ENCODE assay signal across 9 mouse cellular contexts in genomic region chr5:113209401-113209750, GRCm38 (mm10). TPM values are rescaled to one million over a fixed set of nuclear protein-coding genes. Genes with fewer than 3 reads are reported as not detected.
DNase-seq lines count a peak whose midpoint lies in the region; ATAC-seq and TF ChIP-seq lines count a peak whose summit lies in the region.
"Had no signal": no experiment of that assay in that cellular context is flagged by ENCODE, and none has a peak within 500 bp of the region (broad histone marks: within the 10 kb centered on the region; RNA-seq: fewer than 3 reads in every experiment).

No protein-coding gene starts in this region.

- H3K27ac ChIP-seq in heart, embryonic 12.5 days (ENCODE audit: poor library complexity, severe bottlenecking), result peak overlapping the region; percentile 69
- H3K27ac ChIP-seq in forebrain, embryonic 15.5 days (replicated peaks), result peak overlapping the region; percentile 72
- no peak overlapping the region for H3K27ac ChIP-seq in liver, embryonic 16.5 days (ENCODE audit: low read length)

- 0 out of 2 replicates have a peak, but pooled peaks have one; percentile 2 for ATAC-seq in heart, embryonic 12.5 days (ENCODE audit: insufficient number of reproducible peaks, low FRiP score)
- ATAC-seq in forebrain, embryonic 15.5 days (replicated peaks), result no peak
- ATAC-seq in liver, embryonic 16.5 days (ENCODE audit: low read depth), result peak; percentile 7; the same call in 1 of the 2 replicates

- no peaks in the 10 kb centered on the region for H3K9me3 ChIP-seq in heart, embryonic 12.5 days (replicated peaks)
- H3K9me3 ChIP-seq in E14TG2a.4 (ENCODE audit: low read length), result no peaks in the 10 kb centered on the region
- H3K9me3 ChIP-seq in forebrain, embryonic 15.5 days, result no peaks in the 10 kb centered on the region
- no peaks in the 10 kb centered on the region for H3K9me3 ChIP-seq in liver, embryonic 16.5 days (replicated peaks; ENCODE audit: control insufficient read depth, low read length)

- 53% methylated on average over 11 of the region's 11 CpGs for WGBS in heart, embryonic 12.5 days
- WGBS in forebrain, embryonic 15.5 days, result 57% methylated on average over 11 of the region's 11 CpGs
- 49% methylated on average over 11 of the region's 11 CpGs for WGBS in liver, embryonic 16.5 days (ENCODE audit: insufficient replicate concordance)

- no peak for DNase-seq in heart, adult 18-20 months
- no peak for DNase-seq in urinary bladder, adult 2 months (ENCODE audit: low spot score)
- DNase-seq in right cerebral cortex, adult 18-20 months, result no peak
- DNase-seq in thymus, postnatal 36 days, result no peak

- no peak overlapping the region for H3K4me3 ChIP-seq in heart, embryonic 12.5 days
- peak overlapping the region; percentile 72 for H3K4me3 ChIP-seq in E14TG2a.4 (replicated peaks; ENCODE audit: low read length)
- H3K4me3 ChIP-seq in forebrain, embryonic 15.5 days, result no peak overlapping the region
- no peak overlapping the region for H3K4me3 ChIP-seq in liver, embryonic 16.5 days (ENCODE audit: low read depth, low read length)

- H3K36me3 ChIP-seq in heart, embryonic 12.5 days, result no peaks in the 10 kb centered on the region
- peaks cover 4% of the 10 kb centered on the region; the same call in 1 of the 2 replicates for H3K36me3 ChIP-seq in E14TG2a.4 (ENCODE audit: insufficient read depth, low read length)
- H3K36me3 ChIP-seq in forebrain, embryonic 15.5 days, result no peaks in the 10 kb centered on the region
- no peaks in the 10 kb centered on the region for H3K36me3 ChIP-seq in liver, embryonic 16.5 days (ENCODE audit: control insufficient read depth, insufficient read depth)

- H3K9ac ChIP-seq in heart, embryonic 12.5 days, result no peak overlapping the region
- H3K9ac ChIP-seq in forebrain, embryonic 15.5 days (replicated peaks), result no peak overlapping the region
- no peak overlapping the region for H3K9ac ChIP-seq in liver, embryonic 16.5 days (ENCODE audit: low read depth, low read length)

- no peak overlapping the region for H3K4me2 ChIP-seq in heart, embryonic 12.5 days
- H3K4me2 ChIP-seq in forebrain, embryonic 15.5 days (replicated peaks), result no peak overlapping the region
- H3K4me2 ChIP-seq in liver, embryonic 16.5 days (ENCODE audit: low read depth, low read length), result no peak overlapping the region

- H3K27me3 ChIP-seq in heart, embryonic 12.5 days (replicated peaks), result no peaks in the 10 kb centered on the region
- H3K27me3 ChIP-seq in E14TG2a.4 (ENCODE audit: insufficient read depth, low read length), result no peaks in the 10 kb centered on the region
- H3K27me3 ChIP-seq in forebrain, embryonic 15.5 days, result no peaks in the 10 kb centered on the region
- H3K27me3 ChIP-seq in liver, embryonic 16.5 days (ENCODE audit: control insufficient read depth, insufficient read depth, low read depth, low read length), result no peaks in the 10 kb centered on the region

- TF ChIP-seq CTCF in E14TG2a.4 (conservative IDR thresholded peaks at IDR 0.05; ENCODE audit: low read length), result no peak

- peaks cover 46% of the 10 kb centered on the region for H3K4me1 ChIP-seq in heart, embryonic 12.5 days (replicated peaks)
- peaks cover 66% of the 10 kb centered on the region for H3K4me1 ChIP-seq in E14TG2a.4 (replicated peaks; ENCODE audit: low read depth, low read length)
- peaks cover 21% of the 10 kb centered on the region for H3K4me1 ChIP-seq in forebrain, embryonic 15.5 days
- peaks cover 12% of the 10 kb centered on the region for H3K4me1 ChIP-seq in liver, embryonic 16.5 days (ENCODE audit: control insufficient read depth, low read depth, low read length)

RNA-seq across cellular contexts. Expression of gene 2900026A02Rik, which starts 11.7 kb away (rescaled TPM):
- 20.0 and 22.8 TPM in 2 replicates for polyA plus RNA-seq in heart, embryonic 12.5 days (2016; fragmentation: Nextera tagmentation; extraction: Ambion mirVana)
- total RNA-seq in heart, adult 18-20 months (2021), result 10 to 100 TPM; 19.2 to 21.1 TPM
- 4.4 and 4.9 TPM in 2 replicates for polyA plus RNA-seq in forebrain, embryonic 15.5 days (2015; fragmentation: Nextera tagmentation; extraction: Ambion mirVana)
- 2.6 and 3.4 TPM in 2 replicates for polyA plus RNA-seq in liver, embryonic 16.5 days (2015; fragmentation: Nextera tagmentation; extraction: Ambion mirVana)
- polyA plus RNA-seq in urinary bladder, adult 2 months (2012; rRNA removed), result 18.1 and 24.9 TPM in 2 replicates

RNA-seq across cellular contexts. Expression of gene Tmem211, which starts 17.3 kb away (rescaled TPM):
- polyA plus RNA-seq in heart, embryonic 12.5 days (2016; fragmentation: Nextera tagmentation; extraction: Ambion mirVana), result not detected in 2 replicates
- total RNA-seq in heart, adult 18-20 months (2021), result not detected
- polyA plus RNA-seq in forebrain, embryonic 15.5 days (2015; fragmentation: Nextera tagmentation; extraction: Ambion mirVana), result not detected in 2 replicates
- polyA plus RNA-seq in liver, embryonic 16.5 days (2015; fragmentation: Nextera tagmentation; extraction: Ambion mirVana), result not detected in 2 replicates
- polyA plus RNA-seq in urinary bladder, adult 2 months (2012; rRNA removed), result 0.06 TPM in 1 of 2 replicates, not detected in the other
- total RNA-seq: gastrocnemius, postnatal 14 days had no signal
